Mouse (Mus musculus) midbrain, embryonic 16.5 days (tissue): ENCODE data around the gene Ccl22. TPM values are rescaled to one million over a fixed set of nuclear protein-coding genes. Genes with fewer than 3 reads are reported as not detected.

Source experiments
- ATAC-seq: fragments of 200-750 bp; cut with Nextera tagmentation; 2 replicates; pipeline ENCODE4 v1.8.0; 2017; ENCODE audit warnings: moderate TSS enrichment
- H3K27ac ChIP-seq: fragments of 300-500 bp; sonication (generic); 2 replicates; pipeline ENCODE4 v1.5.1; 2014; ENCODE audit warnings: mild to moderate bottlenecking, low read length, mixed read lengths
- H3K27me3 ChIP-seq: fragments of 300-500 bp; sonication (generic); 2 replicates; pipeline ENCODE4 v1.6.1; 2014; ENCODE audit warnings: low read depth, low read length, mixed read lengths; ENCODE audit not compliant: control insufficient read depth, insufficient read depth
- H3K36me3 ChIP-seq: fragments of 300-500 bp; sonication (generic); 2 replicates; pipeline ENCODE4 v1.6.1; 2014; ENCODE audit warnings: mild to moderate bottlenecking, low read length, moderate library complexity, mixed read lengths; ENCODE audit not compliant: control insufficient read depth, insufficient read depth
- H3K4me1 ChIP-seq: fragments of 300-500 bp; sonication (generic); 2 replicates; pipeline ENCODE4 v1.6.1; 2014; ENCODE audit warnings: mild to moderate bottlenecking, low read length, mixed read lengths; ENCODE audit not compliant: control insufficient read depth, insufficient read depth
- H3K4me2 ChIP-seq: fragments of 300-500 bp; sonication (generic); 2 replicates; pipeline ENCODE4 v1.6.1; 2014; ENCODE audit warnings: mild to moderate bottlenecking, low read length, mixed read lengths
- H3K4me3 ChIP-seq: fragments of 300-500 bp; sonication (generic); 2 replicates; pipeline ENCODE4 v1.5.1; 2014; ENCODE audit warnings: low read depth, mild to moderate bottlenecking, low read length, moderate library complexity, mixed read lengths
- H3K9ac ChIP-seq: fragments of 300-500 bp; sonication (generic); 2 replicates; pipeline ENCODE4 v1.6.1; 2014; ENCODE audit warnings: low read depth, low read length, mixed read lengths
- H3K9me3 ChIP-seq: fragments of 300-500 bp; sonication (generic); replicated peaks from 2 replicates; pipeline ENCODE4 v1.6.1; 2014; ENCODE audit warnings: mild to moderate bottlenecking, low read length, mixed read lengths; ENCODE audit not compliant: control insufficient read depth, poor library complexity, severe bottlenecking
- WGBS: fragments of 180-500 bp; shearing (Covaris S2); extraction: QIAGEN DNeasy Blood & Tissue Kit; methylation state at CpG from one replicate; pipeline ENCODE4 v1.1.7; 2014; 5-methylcytosine and 5-hydroxymethylcytosine counted together
- polyA plus RNA-seq: library from polyadenylated mRNA; unstranded; fragments of >200 nt; fragmentation: Nextera tagmentation; extraction: Ambion mirVana; gene quantifications from 2 replicates; pipeline ENCODE4 v1.2.1, GENCODE M21; 2015

The Ccl22 gene
- polyA plus RNA-seq, 1 experiment from 2014 or later = not detected

DNA sequence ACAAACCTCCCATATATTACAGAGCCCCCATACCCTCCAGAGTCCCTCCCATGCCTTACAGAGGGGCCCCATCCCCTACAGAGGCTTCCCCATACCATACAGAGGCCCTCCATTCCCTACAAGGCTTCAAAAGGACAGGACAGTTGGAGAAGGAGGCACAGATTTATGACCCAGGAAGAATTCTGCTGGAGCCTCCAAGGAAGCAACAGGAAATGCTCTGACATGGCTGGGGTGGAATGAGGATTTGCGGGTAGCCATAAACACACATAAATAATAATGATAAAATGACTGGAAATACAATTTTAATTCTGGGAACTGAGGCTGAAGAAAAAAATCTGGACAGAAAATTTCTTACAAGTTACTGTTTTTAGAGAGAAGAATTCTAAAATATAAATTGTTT is 28.5 kb upstream of the Ccl22 start:
- no peak for ATAC-seq
- Histone ChIP-seq H3K4me2 (no peak overlapping the region), H3K4me3 (no peak overlapping the region), H3K4me1 (no peaks in the 10 kb centered on the region), H3K27ac (no peak overlapping the region), H3K36me3 (no peaks in the 10 kb centered on the region), H3K9me3 (no peaks in the 10 kb centered on the region), H3K9ac (no peak overlapping the region), H3K27me3 (no peaks in the 10 kb centered on the region)
- 96% methylated on average over 1 of the region's 1 CpGs for WGBS

DNA sequence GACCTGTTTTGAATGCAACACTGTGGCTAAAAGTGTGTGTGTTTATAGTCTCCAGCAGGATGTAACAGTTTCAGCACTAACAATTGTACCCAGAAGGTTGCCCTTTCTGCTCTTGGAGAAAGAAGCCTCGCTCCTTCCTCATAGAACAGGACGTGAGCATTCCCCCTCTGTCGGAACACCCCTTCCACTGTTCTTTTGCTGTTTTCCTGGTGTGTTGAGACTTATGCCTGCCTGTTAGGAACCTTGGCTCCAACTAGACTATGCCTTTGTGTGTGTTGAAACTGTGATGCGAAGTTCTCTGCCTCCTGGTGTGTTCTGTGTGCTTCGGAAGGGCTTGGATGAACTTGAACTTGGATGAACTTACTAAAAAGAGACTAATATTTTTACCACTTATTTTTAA is 19.4 kb upstream of the Ccl22 start:
- no peaks in the 10 kb centered on the region for H3K36me3 ChIP-seq
- no peak overlapping the region for H3K27ac ChIP-seq
- no peaks in the 10 kb centered on the region for H3K9me3 ChIP-seq
- 88% methylated on average over 5 of the region's 5 CpGs for WGBS
- ATAC-seq = no peak
- no peak overlapping the region for H3K4me3 ChIP-seq
- no peaks in the 10 kb centered on the region for H3K27me3 ChIP-seq
- H3K4me2 ChIP-seq = no peak overlapping the region
- H3K4me1 ChIP-seq = no peaks in the 10 kb centered on the region
- H3K9ac ChIP-seq = no peak overlapping the region

- no peaks in the 10 kb centered on the region for H3K27me3 ChIP-seq
- H3K4me2 ChIP-seq = no peak overlapping the region
- no peak overlapping the region for H3K27ac ChIP-seq
- no peak overlapping the region for H3K4me3 ChIP-seq
- WGBS = 85% methylated on average over 4 of the region's 4 CpGs
- H3K4me1 ChIP-seq = no peaks in the 10 kb centered on the region
- no peaks in the 10 kb centered on the region for H3K9me3 ChIP-seq
- no peak overlapping the region for H3K9ac ChIP-seq
- no peaks in the 10 kb centered on the region for H3K36me3 ChIP-seq
- no peak for ATAC-seq
Observed at GRCm38 (mm10) chr8:94729301-94729700, 16.1 kb upstream of the Ccl22 start.

- no peaks in the 10 kb centered on the region for H3K27me3 ChIP-seq
- no peaks in the 10 kb centered on the region for H3K9me3 ChIP-seq
- no peaks in the 10 kb centered on the region for H3K4me1 ChIP-seq
- no peak overlapping the region for H3K27ac ChIP-seq
- no peak overlapping the region for H3K4me3 ChIP-seq
- ATAC-seq = no peak
- no peak overlapping the region for H3K4me2 ChIP-seq
- H3K36me3 ChIP-seq = no peaks in the 10 kb centered on the region
- 68% methylated on average over 5 of the region's 5 CpGs for WGBS
- no peak overlapping the region for H3K9ac ChIP-seq
Observed at GRCm38 (mm10) chr8:94733821-94734465, 11.4 kb upstream of the Ccl22 start.

- Histone ChIP-seq H3K4me3 (no peak overlapping the region), H3K4me2 (no peak overlapping the region), H3K4me1 (no peaks in the 10 kb centered on the region), H3K36me3 (no peaks in the 10 kb centered on the region), H3K27ac (no peak overlapping the region), H3K27me3 (no peaks in the 10 kb centered on the region), H3K9ac (no peak overlapping the region), H3K9me3 (no peaks in the 10 kb centered on the region)
- no peak for ATAC-seq
- WGBS = 68% methylated on average over 7 of the region's 7 CpGs
Observed at GRCm38 (mm10) chr8:94734735-94735350, 10.5 kb upstream of the Ccl22 start.

DNA sequence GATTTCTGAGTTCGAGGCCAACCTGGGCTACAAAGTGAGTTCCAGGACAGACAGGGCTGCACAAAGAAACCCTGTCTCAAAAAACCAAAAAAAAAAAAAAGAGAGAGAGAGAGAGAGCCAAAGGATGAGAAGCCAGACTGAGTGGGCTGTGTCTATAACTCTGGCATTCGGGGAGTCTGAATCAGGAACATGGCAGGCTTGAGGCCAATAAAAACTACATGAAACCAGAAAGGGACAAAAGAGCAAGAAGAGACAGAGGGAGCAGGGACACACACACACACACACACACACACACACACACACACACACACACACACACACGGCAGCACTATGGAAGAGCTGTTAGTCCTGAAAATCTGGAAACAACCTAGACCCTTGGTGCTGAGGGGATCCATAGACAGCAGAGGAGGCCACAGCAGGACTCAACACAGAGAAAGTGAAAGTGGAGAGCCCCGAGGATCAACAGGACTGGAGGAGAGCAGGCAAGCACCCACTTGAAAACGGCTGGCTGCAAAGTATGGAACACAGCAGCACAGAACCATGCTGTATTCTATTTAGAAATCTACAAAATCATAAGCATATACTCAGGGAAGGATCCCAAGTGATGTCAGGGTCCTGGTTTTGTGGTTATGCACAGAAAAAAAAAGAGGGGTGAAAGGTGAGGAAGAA is 9.8 kb upstream of the Ccl22 start:
- Histone ChIP-seq H3K9me3 (no peaks in the 10 kb centered on the region), H3K36me3 (no peaks in the 10 kb centered on the region), H3K4me1 (no peaks in the 10 kb centered on the region), H3K4me3 (no peak overlapping the region), H3K9ac (no peak overlapping the region), H3K4me2 (no peak overlapping the region), H3K27me3 (no peaks in the 10 kb centered on the region), H3K27ac (no peak overlapping the region)
- ATAC-seq = no peak
- WGBS = 77% methylated on average over 4 of the region's 5 CpGs

DNA sequence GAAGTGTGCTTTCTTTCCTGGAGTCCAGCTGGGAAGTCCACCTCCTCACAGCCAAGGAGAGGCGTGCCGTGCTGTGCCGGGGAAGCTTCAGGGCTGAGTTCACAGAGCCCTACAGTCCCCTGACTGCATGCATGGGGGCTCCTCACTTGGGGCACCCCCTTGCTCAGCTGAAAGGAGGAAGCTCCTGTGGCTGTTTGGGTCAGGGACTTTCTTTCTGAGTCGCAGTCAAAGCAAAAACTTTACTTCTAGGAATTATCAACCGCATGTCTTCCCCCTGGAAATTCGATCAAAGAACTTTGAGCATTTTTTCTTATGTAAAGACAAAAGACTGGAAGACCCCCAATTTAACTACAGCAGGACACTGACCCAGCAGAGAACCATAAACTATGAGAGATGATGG is 5.6 kb upstream of the Ccl22 start:
- Histone ChIP-seq H3K4me1 (no peaks in the 10 kb centered on the region), H3K27ac (no peak overlapping the region), H3K4me2 (no peak overlapping the region), H3K9me3 (no peaks in the 10 kb centered on the region), H3K4me3 (no peak overlapping the region), H3K27me3 (no peaks in the 10 kb centered on the region), H3K9ac (no peak overlapping the region), H3K36me3 (no peaks in the 10 kb centered on the region)
- no peak for ATAC-seq
- WGBS = 83% methylated on average over 6 of the region's 6 CpGs

DNA sequence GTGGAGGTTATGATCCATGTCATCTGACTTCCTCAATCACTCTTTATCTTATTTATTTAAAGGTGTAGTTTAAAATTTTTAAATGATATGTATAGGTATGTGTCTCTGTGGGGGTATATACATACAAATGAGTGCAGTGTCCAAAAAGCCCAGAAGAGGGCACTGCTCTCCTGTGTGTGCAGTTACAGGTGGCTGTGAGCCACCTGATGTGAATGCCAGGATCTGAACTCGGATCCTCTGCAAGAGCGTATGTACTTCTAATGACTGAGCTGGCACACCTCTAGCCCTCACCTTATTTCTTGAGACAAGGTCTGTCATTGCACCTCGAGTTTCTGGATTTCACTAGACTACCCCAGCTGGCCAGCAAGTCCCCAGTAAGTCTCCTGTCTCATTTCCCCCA is 4.8 kb upstream of the Ccl22 start:
- no peak for ATAC-seq
- no peaks in the 10 kb centered on the region for H3K36me3 ChIP-seq
- WGBS = 91% methylated on average over 3 of the region's 3 CpGs

GRCm38 (mm10) chr8:94741726-94742125 is 3.7 kb upstream of the Ccl22 start:
- no peak for ATAC-seq
- Histone ChIP-seq H3K36me3 (no peaks in the 10 kb centered on the region), H3K4me1 (no peaks in the 10 kb centered on the region), H3K4me3 (no peak overlapping the region), H3K9me3 (no peaks in the 10 kb centered on the region), H3K27ac (no peak overlapping the region), H3K9ac (no peak overlapping the region), H3K27me3 (no peaks in the 10 kb centered on the region), H3K4me2 (no peak overlapping the region)
- WGBS = 90% methylated on average over 4 of the region's 4 CpGs

More for the DNA sequence above, 4.8 kb upstream of the Ccl22 start:
- Histone ChIP-seq H3K9ac (no peak overlapping the region), H3K9me3 (no peaks in the 10 kb centered on the region), H3K4me3 (no peak overlapping the region), H3K27ac (no peak overlapping the region), H3K27me3 (no peaks in the 10 kb centered on the region), H3K4me2 (no peak overlapping the region), H3K4me1 (no peaks in the 10 kb centered on the region)
